Mouse (Mus musculus): ENCODE results near the gene Rab6a. TPM values are rescaled to one million over a fixed set of nuclear protein-coding genes. Genes with fewer than 3 reads are reported as not detected.

Gene Rab6a
- total and polyA plus RNA-seq, 2 experiments from 2014 or later = 299 to 305 TPM

GRCm38 (mm10) chr7:100662231-100662630 lies 55.0 kb downstream of the Rab6a start, which contains the start of gene Plekhb1:
Plekhb1 (minus strand) TSS chr7:100662414.
- no peak for TF ChIP-seq CTCF (IDR thresholded peaks at IDR 0.05; ENCODE audit: low read depth)
- 0 out of 2 replicates have a peak within 1 kb of the TSS, but pooled peaks have one; percentile 4 for H3K4me3 ChIP-seq (ENCODE audit: low read depth, low read length)
- peak within 1 kb of the TSS; percentile 36 for H3K4me2 ChIP-seq (ENCODE audit: low read depth)
- H3K9ac ChIP-seq = no peak within 1 kb of the TSS
- peaks cover 10% of the 10 kb centered on the region for H3K4me1 ChIP-seq (ENCODE audit: insufficient read depth)
- ATAC-seq = no peak
- no peaks in the 10 kb centered on the region for H3K36me3 ChIP-seq (ENCODE audit: insufficient read depth)
- DNase-seq = no peak
- no peaks in the 10 kb centered on the region for H3K27me3 ChIP-seq (ENCODE audit: insufficient read depth, low read length)
- H3K9me3 ChIP-seq (ENCODE audit: low read length) = no peaks in the 10 kb centered on the region
- H3K27ac ChIP-seq (ENCODE audit: low read depth, low read length) = 0 out of 2 replicates have a peak within 1 kb of the TSS, but pooled peaks have one; percentile 15
- 59% methylated on average over 8 of the region's 8 CpGs for WGBS

DNA sequence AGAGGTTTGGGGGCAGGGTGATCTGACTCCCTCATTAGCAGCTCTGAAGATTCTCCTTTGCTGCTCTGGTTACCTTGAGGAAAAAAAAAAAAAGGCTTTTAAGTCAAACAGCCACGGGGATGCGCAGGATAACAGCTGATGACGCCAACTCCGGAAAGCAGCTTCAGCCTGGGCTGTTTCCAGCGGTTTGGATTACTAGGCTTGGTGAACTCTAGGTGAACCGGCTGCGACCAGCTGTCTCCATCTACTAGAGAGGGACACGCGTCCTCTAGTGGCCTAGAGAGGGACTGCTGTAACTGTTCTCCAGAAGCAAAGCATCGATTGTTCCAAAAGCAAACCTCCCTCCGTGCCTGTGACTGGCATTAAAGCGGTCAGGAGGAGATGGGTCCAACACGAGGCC lies 56.0 kb downstream of the Rab6a start:
- Histone ChIP-seq H3K27me3 (ENCODE audit: insufficient read depth, low read length) (no peaks in the 10 kb centered on the region), H3K36me3 (ENCODE audit: insufficient read depth) (no peaks in the 10 kb centered on the region), H3K9me3 (ENCODE audit: low read length) (no peaks in the 10 kb centered on the region), H3K4me2 (ENCODE audit: low read depth) (peak overlapping the region; percentile 36), H3K4me1 (ENCODE audit: insufficient read depth) (peaks cover 10% of the 10 kb centered on the region), H3K27ac (ENCODE audit: low read depth, low read length) (0 out of 2 replicates have a peak overlapping the region, but pooled peaks have one; percentile 15), H3K9ac (no peak overlapping the region), H3K4me3 (ENCODE audit: low read depth, low read length) (0 out of 2 replicates have a peak overlapping the region, but pooled peaks have one; percentile 4)
- WGBS = under 1% methylated on average over 13 of the region's 13 CpGs
- peak; percentile 90 for DNase-seq
- peak; percentile 94 for TF ChIP-seq CTCF (IDR thresholded peaks at IDR 0.05; ENCODE audit: low read depth)
- ATAC-seq = peak; percentile 95

- TF ChIP-seq CTCF (IDR thresholded peaks at IDR 0.05; ENCODE audit: low read depth) = no peak
- Histone ChIP-seq H3K27ac (ENCODE audit: low read depth, low read length) (no peak overlapping the region), H3K27me3 (ENCODE audit: insufficient read depth, low read length) (no peaks in the 10 kb centered on the region), H3K9me3 (ENCODE audit: low read length) (no peaks in the 10 kb centered on the region), H3K4me2 (ENCODE audit: low read depth) (peak overlapping the region; percentile 36), H3K9ac (no peak overlapping the region), H3K4me3 (ENCODE audit: low read depth, low read length) (no peak overlapping the region), H3K4me1 (ENCODE audit: insufficient read depth) (peaks cover 10% of the 10 kb centered on the region), H3K36me3 (ENCODE audit: insufficient read depth) (no peaks in the 10 kb centered on the region)
- ATAC-seq (no peak), DNase-seq (no peak)
- WGBS = 68% methylated on average over 11 of the region's 11 CpGs
Measured at GRCm38 (mm10) chr7:100663729-100664304, 56.6 kb downstream of the Rab6a start.

DNA sequence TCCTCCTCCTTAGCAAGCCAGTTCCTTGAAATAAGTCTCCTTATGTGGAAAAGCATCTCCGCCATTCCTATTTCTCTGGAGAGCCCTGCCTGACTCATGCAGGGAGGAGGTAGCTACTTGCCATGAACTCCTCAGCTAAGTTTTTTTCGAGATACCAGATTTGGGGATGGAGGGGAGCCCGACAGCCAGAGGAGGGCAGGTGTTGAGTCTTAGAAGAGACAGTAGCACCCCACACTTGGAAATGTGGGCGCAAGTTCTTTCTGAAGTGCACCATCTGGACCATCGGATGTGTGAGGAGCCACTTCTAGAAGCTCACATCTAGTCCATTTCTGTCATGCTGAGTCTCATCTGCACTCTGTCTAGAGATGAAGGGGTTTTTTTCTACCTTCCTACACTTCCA lies 63.4 kb downstream of the Rab6a start:
- no peaks in the 10 kb centered on the region for H3K4me1 ChIP-seq (ENCODE audit: insufficient read depth)
- DNase-seq = no peak
- WGBS = 87% methylated on average over 5 of the region's 5 CpGs

GRCm38 (mm10) chr7:100673452-100673851 lies 66.2 kb downstream of the Rab6a start:
- H3K27me3 ChIP-seq (ENCODE audit: insufficient read depth, low read length) = no peaks in the 10 kb centered on the region
- no peak overlapping the region for H3K4me3 ChIP-seq (ENCODE audit: low read depth, low read length)
- no peak for DNase-seq
- no peaks in the 10 kb centered on the region for H3K36me3 ChIP-seq (ENCODE audit: insufficient read depth)
- H3K4me1 ChIP-seq (ENCODE audit: insufficient read depth) = no peaks in the 10 kb centered on the region
- no peak overlapping the region for H3K9ac ChIP-seq
- H3K9me3 ChIP-seq (ENCODE audit: low read length) = no peaks in the 10 kb centered on the region
- WGBS = 67% methylated on average over 7 of the region's 7 CpGs
- ATAC-seq = peak; percentile 53; the same call in 1 of the 2 replicates
- no peak for TF ChIP-seq CTCF (IDR thresholded peaks at IDR 0.05; ENCODE audit: low read depth)
- H3K4me2 ChIP-seq (ENCODE audit: low read depth) = no peak overlapping the region
- no peak overlapping the region for H3K27ac ChIP-seq (ENCODE audit: low read depth, low read length)

More for the DNA sequence above, 63.4 kb downstream of the Rab6a start:
- no peak overlapping the region for H3K9ac ChIP-seq
- H3K4me2 ChIP-seq (ENCODE audit: low read depth) = no peak overlapping the region
- no peak overlapping the region for H3K27ac ChIP-seq (ENCODE audit: low read depth, low read length)
- TF ChIP-seq CTCF (IDR thresholded peaks at IDR 0.05; ENCODE audit: low read depth) = no peak
- no peak overlapping the region for H3K4me3 ChIP-seq (ENCODE audit: low read depth, low read length)
- no peaks in the 10 kb centered on the region for H3K27me3 ChIP-seq (ENCODE audit: insufficient read depth, low read length)
- H3K9me3 ChIP-seq (ENCODE audit: low read length) = no peaks in the 10 kb centered on the region
- no peak for ATAC-seq
- no peaks in the 10 kb centered on the region for H3K36me3 ChIP-seq (ENCODE audit: insufficient read depth)

GRCm38 (mm10) chr7:100674941-100675340 lies 67.7 kb downstream of the Rab6a start:
- Histone ChIP-seq H3K4me2 (ENCODE audit: low read depth) (no peak overlapping the region), H3K27me3 (ENCODE audit: insufficient read depth, low read length) (no peaks in the 10 kb centered on the region), H3K4me3 (ENCODE audit: low read depth, low read length) (no peak overlapping the region), H3K27ac (ENCODE audit: low read depth, low read length) (no peak overlapping the region), H3K4me1 (ENCODE audit: insufficient read depth) (no peaks in the 10 kb centered on the region), H3K9ac (no peak overlapping the region), H3K9me3 (ENCODE audit: low read length) (no peaks in the 10 kb centered on the region), H3K36me3 (ENCODE audit: insufficient read depth) (no peaks in the 10 kb centered on the region)
- no peak for TF ChIP-seq CTCF (IDR thresholded peaks at IDR 0.05; ENCODE audit: low read depth)
- ATAC-seq (no peak), DNase-seq (no peak)
- 81% methylated on average over 2 of the region's 2 CpGs for WGBS

DNA sequence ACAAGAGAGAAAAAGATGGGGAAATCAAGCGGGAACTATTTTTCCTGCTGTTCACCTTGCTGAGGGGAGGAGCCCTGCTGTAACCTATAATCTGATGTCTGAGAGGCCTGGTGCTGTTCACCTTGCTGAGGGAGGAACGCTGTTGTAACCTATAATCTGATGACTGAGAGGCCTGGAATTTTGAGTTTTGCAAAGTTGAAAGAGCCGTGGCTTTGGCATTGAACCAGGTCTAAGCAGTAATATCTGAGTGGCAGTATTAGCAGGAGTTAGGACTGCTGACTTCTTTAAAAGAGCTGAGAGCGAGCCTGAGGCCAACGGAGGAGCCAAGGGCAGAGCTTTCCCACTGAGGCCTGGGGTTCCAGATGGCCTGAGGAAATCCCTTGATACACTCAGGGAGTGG lies 70.8 kb downstream of the Rab6a start:
- Histone ChIP-seq H3K36me3 (ENCODE audit: insufficient read depth) (no peaks in the 10 kb centered on the region), H3K27ac (ENCODE audit: low read depth, low read length) (no peak overlapping the region), H3K4me2 (ENCODE audit: low read depth) (no peak overlapping the region), H3K9ac (no peak overlapping the region), H3K27me3 (ENCODE audit: insufficient read depth, low read length) (no peaks in the 10 kb centered on the region), H3K9me3 (ENCODE audit: low read length) (no peaks in the 10 kb centered on the region), H3K4me1 (ENCODE audit: insufficient read depth) (no peaks in the 10 kb centered on the region), H3K4me3 (ENCODE audit: low read depth, low read length) (no peak overlapping the region)
- 89% methylated on average over 5 of the region's 5 CpGs for WGBS
- no peak for TF ChIP-seq CTCF (IDR thresholded peaks at IDR 0.05; ENCODE audit: low read depth)
- ATAC-seq (no peak), DNase-seq (no peak)
